Mouse (Mus musculus): Measurements from ENCODE around the gene Dsn1.

Dsn1 gene

GRCm38 (mm10) chr2:156973316-156974100, 33.4 kb downstream of the Dsn1 start:
- in situ Hi-C loops (cut with MboI, MseI): no loop called here

GRCm38 (mm10) chr2:156970253-156970652, 36.7 kb downstream of the Dsn1 start:
- in situ Hi-C loops (cut with MboI, MseI): no loop called here

GRCm38 (mm10) chr2:156968501-156968900, 38.5 kb downstream of the Dsn1 start:
- in situ Hi-C loops (cut with MboI, MseI): no loop called here

DNA sequence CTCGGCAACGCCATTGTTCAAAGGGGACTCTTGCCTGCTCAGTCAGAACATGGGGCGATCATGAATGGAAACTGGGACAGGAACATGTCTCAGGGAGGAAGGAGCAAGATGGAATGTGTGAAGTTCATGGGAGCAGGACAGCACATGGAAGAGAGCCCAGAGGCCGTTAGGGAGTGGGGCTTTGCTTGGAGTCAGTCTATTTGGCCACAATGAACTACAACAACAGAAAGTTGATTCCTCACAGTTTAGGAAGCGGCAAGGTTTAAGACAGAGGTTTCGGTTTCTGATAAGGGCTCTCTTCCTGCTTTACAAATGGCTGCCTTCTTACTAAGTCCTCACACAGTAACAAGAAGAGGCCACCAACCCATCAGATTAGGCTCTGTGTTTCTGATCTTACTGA, 39.6 kb downstream of the Dsn1 start:
- in situ Hi-C loops (cut with MboI, MseI): no loop called here

GRCm38 (mm10) chr2:156963891-156964290, 43.1 kb downstream of the Dsn1 start:
- in situ Hi-C loops (cut with MboI, MseI): no loop called here

DNA sequence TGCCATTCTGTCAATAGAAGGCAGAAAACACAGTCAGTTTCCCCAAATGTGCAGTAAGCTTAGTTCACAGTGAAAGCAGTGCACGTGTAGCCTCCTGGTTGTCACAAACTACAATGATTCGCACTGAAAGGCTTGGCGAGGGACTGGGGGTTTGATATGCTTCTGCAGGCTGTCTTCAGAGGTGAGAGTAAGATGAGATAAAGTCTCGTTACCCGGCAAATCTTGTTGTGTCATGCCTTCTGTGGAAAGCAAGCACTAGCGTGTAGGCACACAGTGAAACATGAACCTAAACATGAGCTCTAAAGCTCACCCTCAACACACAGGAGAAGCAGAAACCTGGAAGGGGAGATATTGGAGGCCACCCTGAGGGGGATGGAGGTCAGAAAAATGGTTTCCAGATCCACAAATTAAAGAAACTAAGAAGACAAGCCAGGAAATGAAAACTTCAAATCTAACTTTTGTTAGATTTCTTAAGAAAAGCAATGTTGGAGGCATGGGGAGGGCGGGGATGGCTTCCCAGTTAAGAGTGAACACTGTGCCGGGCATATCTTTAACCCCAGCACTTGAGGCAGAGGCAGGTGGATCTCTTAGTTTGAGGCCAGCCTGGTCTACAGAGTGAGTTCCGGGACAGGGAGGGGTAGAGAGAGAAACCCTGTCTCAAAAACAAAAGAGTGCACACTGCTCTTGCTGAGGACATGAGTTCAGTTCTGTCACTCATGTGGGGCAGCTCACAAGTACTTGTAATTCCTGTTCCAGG, 48.3 kb downstream of the Dsn1 start:
- in situ Hi-C loops (cut with MboI, MseI): no loop called here

DNA sequence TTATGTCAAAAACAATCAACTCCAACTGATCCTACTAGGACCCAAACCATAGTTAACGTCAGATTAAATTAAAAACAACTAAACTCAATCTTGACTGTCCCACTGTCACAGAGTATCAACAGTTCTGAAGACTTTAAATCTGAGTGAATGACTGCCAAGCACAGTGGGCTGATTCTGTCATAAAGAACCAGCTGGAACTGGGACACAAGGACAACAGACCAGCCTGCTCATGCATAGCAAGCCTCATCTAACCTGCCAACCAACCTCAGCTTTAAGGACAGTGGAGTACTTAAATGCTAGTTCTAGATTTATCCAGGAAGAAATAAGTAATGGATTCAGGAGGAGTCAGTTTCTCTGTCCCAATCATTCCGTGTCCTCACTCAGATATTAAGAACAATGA, 49.9 kb downstream of the Dsn1 start:
- in situ Hi-C loops (cut with MboI, MseI): no loop called here

DNA sequence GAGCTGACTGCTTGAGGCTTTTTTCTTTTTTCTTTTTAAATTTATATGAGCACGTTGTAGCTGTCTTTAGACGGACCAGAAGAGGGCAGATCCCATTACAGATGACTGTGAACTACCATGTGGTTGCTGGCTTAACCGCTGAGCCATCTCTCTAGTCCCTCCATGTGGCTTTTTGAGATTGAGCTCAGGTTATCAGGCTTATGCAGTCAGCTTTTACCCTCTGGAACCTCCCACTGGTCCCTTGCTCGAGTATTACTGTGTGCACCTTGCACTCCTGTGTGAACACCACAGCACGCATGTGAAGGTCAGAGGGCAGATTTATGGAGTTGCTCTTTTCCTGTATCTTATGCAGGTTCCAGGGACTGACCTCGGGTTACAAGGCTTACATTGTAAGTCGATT, 50.6 kb downstream of the Dsn1 start:
- in situ Hi-C loops (cut with MboI, MseI): no loop called here

- in situ Hi-C loops (cut with MboI, MseI): no loop called here
Measured at GRCm38 (mm10) chr2:156954463-156954862, 52.5 kb downstream of the Dsn1 start.

GRCm38 (mm10) chr2:156951301-156952094, 55.5 kb downstream of the Dsn1 start:
- in situ Hi-C loops (cut with MboI, MseI): no loop called here

- in situ Hi-C loops (cut with MboI, MseI): no loop called here
Measured at GRCm38 (mm10) chr2:156950816-156951215, 56.1 kb downstream of the Dsn1 start.

All from T-helper 2 cell (primary cell).